Mouse (Mus musculus): ENCODE measurements around the gene Atp1a3. TPM values are rescaled to one million over a fixed set of nuclear protein-coding genes. Genes with fewer than 3 reads are reported as not detected.

The Atp1a3 gene
- 803 and 1,080 TPM in 2 replicates for polyA plus RNA-seq (2021; fragmentation: Nextera tagmentation)
- long read RNA-seq, experiment 1, transcript Atp1a3-201 (23 exons, 3,621 nt): major isoform, 308 of 419 reads
- long read RNA-seq, experiment 1, transcript Atp1a3-205 (23 exons, 3,642 nt): minor isoform, 6 of 419 reads
- long read RNA-seq, experiment 1, partial matches to known transcripts: 67 of 419 reads
- long read RNA-seq, experiment 1, other reads (novel, unspliced or antisense): 38 of 419 reads
- long read RNA-seq, experiment 2, transcript Atp1a3-201 (23 exons, 3,621 nt): major isoform, 22 of 124 reads
- long read RNA-seq, experiment 2, partial matches to known transcripts: 90 of 124 reads
- long read RNA-seq, experiment 2, other reads (novel, unspliced or antisense): 10 of 124 reads

GRCm38 (mm10) chr7:25005421-25006065, at the start of gene Atp1a3:
TSS of gene Atp1a3 (minus strand) at chr7:25005958.

GRCm38 (mm10) chr7:24971972-24972893, 33.5 kb downstream of the Atp1a3 start, which contains the start of gene Rabac1:
TSS of gene Rabac1 (minus strand) at chr7:24972754.

GRCm38 (mm10) chr7:24944257-24944950, 61.4 kb downstream of the Atp1a3 start, which contains the start of gene Gm4881:
TSS of gene Gm4881 (minus strand) at chr7:24944494.

Other genes starting within 250 kb of the Atp1a3 start
- not detected in 2 replicates for gene Cd177, start 245.6 kb downstream of the Atp1a3 start, polyA plus RNA-seq (2021; fragmentation: Nextera tagmentation)
- gene Ceacam10, start 228.8 kb downstream of the Atp1a3 start, polyA plus RNA-seq (2021; fragmentation: Nextera tagmentation): 0.28 TPM in 1 of 2 replicates, not detected in the other
- gene Gm9844, start 143.7 kb downstream of the Atp1a3 start, polyA plus RNA-seq (2021; fragmentation: Nextera tagmentation): 4.5 and 8.1 TPM in 2 replicates
- gene Lypd4, start 136.0 kb downstream of the Atp1a3 start, polyA plus RNA-seq (2021; fragmentation: Nextera tagmentation): not detected in 2 replicates
- gene Dmrtc2, start 135.9 kb downstream of the Atp1a3 start, polyA plus RNA-seq (2021; fragmentation: Nextera tagmentation): not detected in 2 replicates
- gene Rps19, start 121.6 kb downstream of the Atp1a3 start, polyA plus RNA-seq (2021; fragmentation: Nextera tagmentation): 2,479 and 2,713 TPM in 2 replicates
- gene Cd79a, start 108.6 kb downstream of the Atp1a3 start, polyA plus RNA-seq (2021; fragmentation: Nextera tagmentation): 0.27 and 0.60 TPM in 2 replicates
- 4.7 and 7.9 TPM in 2 replicates for gene Arhgef1, start 103.0 kb downstream of the Atp1a3 start, polyA plus RNA-seq (2021; fragmentation: Nextera tagmentation)
- not detected in 2 replicates for gene Gm4881, start 61.5 kb downstream of the Atp1a3 start, polyA plus RNA-seq (2021; fragmentation: Nextera tagmentation)
- gene Rabac1, start 33.2 kb downstream of the Atp1a3 start, polyA plus RNA-seq (2021; fragmentation: Nextera tagmentation): 531 and 581 TPM in 2 replicates
- 6.1 and 29.3 TPM in 2 replicates for gene Grik5, start 66.4 kb upstream of the Atp1a3 start, polyA plus RNA-seq (2021; fragmentation: Nextera tagmentation)
- gene Zfp574, start 66.6 kb upstream of the Atp1a3 start, polyA plus RNA-seq (2021; fragmentation: Nextera tagmentation): 24.1 and 27.1 TPM in 2 replicates
- 1.2 and 2.3 TPM in 2 replicates for gene Pou2f2, start 173.8 kb upstream of the Atp1a3 start, polyA plus RNA-seq (2021; fragmentation: Nextera tagmentation)
- gene Dedd2, start 214.7 kb upstream of the Atp1a3 start, polyA plus RNA-seq (2021; fragmentation: Nextera tagmentation): 10.7 and 12.7 TPM in 2 replicates
- gene Zfp526, start 215.5 kb upstream of the Atp1a3 start, polyA plus RNA-seq (2021; fragmentation: Nextera tagmentation): 0.44 and 1.6 TPM in 2 replicates
- 8.6 and 17.5 TPM in 2 replicates for gene Gsk3a, start 231.9 kb upstream of the Atp1a3 start, polyA plus RNA-seq (2021; fragmentation: Nextera tagmentation)
- gene Erf, start 244.8 kb upstream of the Atp1a3 start, polyA plus RNA-seq (2021; fragmentation: Nextera tagmentation): 4.2 and 31.4 TPM in 2 replicates